Mouse (Mus musculus) retina, adult 2 months (tissue): ENCODE measurements around the gene Suco.

Experiments used
- DNase-seq: peaks from one replicate; pipeline ENCODE4 v3.0.0-alpha.2; 2012; ENCODE audit warnings: low read depth, low spot score

Gene Suco

DNA sequence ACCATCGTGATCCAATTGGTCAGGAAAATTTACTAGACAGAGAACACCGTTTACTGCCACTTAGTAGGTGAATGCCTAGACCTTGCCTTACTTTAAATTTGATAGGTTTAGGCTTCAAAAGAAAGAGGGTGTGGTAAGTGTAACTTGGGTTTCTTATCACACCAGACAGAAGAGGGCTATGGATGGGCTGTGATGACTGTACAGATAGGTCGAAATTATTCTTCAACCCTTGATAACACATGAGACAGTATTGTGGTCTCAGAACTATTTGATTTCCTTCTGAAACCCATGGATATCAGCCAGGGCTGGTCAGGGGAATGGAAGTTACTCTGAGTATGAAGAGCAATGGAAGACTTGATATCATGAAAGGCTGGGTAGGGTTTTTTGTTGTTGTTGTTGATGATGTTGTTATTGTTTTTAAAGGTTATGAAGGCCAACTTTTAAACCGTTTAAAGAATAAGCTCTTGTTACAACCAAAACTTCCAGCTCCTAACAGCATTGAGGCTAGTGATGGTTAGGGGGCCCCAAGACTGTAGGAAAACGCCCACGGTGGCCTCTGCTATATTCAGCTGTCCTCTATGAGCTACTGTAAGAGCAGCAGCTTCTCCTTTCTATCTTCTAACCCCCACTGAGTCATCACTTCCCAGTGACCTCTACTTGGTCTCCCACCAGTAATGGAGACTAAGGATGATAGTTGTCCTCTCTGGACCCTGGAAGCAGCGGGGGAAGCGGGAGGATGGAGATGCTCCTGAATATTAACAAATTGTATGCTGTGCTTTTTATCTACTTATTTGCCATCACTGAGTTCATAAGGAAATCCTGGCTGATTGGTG, 84.4 kb downstream of the Suco start:
- DNase-seq, result no peak

DNA sequence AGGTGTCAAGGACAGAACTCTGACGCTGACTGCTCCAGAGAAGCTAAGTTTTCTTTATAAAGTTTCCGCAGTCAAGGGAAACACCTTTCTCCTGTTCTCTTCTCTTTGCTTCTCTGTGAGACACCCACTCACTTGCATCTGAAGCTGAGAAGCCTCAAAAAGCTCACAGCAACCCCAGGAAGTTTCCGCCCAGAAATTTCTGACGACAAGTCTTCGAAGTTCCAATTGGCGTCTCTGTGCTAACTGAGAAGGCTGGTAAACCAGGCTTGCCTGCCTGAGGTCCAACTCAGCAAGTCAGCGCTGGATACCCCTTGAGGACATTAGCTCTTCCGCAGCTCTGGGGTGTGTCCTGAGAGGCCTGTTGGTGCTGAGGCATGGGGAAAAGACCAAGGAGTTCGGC, 88.1 kb downstream of the Suco start, which contains the start of gene Fasl:
Gene Fasl, minus strand, starts transcription at position 157 of the 400 bp plus-strand sequence.
- DNase-seq, result no peak

DNA sequence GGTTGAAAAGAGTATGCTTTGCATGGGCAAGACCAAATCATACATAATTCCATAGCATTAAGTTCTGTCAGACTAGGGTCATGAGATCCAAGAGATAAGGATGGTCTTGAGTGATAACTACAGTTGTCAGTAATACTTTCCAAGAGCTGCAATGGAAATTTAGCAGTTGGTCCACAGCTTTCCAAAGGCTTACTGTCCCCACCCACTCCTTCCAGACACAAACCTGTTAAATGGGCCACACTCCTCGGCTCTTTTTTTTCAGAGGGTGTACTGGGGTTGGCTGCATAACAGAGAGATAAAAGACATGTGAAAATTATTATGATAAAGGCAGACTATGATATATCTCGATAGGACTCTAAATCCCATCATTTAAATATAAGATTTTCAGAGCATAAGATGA, 93.8 kb downstream of the Suco start:
- DNase-seq, result no peak

DNA sequence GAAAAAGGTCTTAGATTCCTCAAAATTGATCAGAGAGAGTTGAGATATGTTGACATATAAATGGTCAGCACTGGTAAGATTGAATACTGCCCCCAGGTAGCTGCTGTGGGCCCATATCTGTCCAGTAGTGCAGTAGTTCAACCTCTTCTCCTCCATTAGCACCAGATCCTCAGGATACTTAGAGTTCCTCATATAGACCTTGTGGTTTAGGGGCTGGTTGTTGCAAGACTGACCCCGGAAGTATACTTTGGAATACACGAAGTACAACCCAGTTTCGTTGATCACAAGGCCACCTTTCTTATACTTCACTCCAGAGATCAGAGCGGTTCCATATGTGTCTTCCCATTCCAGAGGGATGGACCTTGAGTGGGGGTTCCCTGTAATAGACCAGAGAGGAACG, 94.9 kb downstream of the Suco start:
- no peak for DNase-seq

DNA sequence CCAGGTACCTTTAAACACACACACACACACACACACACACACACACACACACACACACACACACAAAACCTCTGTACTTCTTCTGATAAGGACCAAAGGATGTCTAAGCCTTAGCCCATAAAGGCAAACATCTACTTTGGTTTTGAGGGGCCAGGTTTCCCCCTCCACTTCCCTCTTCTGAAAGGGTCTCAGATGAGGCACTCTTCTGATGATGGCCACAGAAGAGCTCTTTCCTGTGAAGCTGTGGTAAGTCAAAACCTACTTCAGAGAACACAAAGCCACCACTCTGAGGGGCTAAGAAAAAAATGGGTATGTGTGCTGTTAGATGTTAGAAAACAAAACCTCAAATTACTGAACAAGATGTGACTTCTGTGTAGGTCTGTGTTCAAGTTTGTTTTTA, 97.4 kb downstream of the Suco start:
- DNase-seq, result no peak

DNA sequence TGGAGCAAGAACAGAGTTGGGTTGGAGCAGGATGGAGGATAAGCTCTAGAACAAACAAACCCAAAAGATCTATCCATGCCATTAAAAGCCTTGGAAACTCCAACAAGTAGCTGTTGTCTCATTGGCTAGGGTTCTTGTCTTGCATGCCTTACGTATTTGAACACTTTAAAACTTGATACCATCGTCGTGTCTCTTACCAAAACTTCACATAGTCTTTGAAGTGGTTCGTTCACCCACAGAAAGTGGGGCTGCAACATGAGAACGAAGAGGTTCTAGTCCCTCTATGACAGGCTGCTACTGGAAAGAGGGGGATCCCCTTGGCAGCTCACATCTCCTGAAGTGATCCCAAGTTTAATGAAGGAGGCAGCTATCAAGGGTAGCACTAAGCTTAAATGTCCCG, 101.3 kb downstream of the Suco start:
- no peak for DNase-seq

DNA sequence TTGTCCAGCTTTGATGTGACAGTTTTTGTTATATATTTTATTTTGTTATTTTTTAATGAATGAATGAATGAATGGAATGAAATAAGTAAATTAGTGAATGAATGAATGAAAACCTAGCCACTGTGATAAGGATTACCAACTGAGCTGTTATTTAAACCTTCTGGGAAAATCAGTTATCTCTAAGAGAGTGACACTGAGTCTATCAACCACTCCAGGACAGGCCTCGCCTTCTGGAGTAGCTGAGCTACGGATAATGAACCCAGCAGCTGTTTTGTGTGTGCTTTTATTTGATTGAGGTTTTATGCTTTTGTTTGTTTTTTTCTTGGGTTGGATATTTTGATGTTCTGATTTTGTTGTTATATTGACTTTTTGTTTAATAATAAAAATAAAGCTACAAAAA, 105.2 kb downstream of the Suco start:
- DNase-seq, result no peak

DNA sequence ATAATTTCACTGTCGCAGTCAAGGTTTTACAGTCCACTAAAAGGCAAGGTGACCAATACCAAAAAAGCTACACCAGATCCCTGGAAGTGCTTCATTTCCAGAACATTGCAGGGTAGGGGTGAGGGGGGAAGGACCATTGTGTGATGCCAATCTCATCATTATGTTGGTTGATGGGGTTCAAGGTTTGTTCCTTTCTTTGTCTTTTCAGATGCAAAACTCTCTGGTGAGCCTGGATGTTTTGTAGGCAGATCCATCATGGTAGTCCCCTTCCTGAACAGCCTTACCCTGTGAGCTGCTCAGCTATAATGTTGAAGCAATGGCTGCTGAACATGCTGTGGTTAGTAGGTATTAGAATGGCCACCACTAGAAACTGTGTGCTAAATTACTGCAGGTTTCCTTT, 107.2 kb downstream of the Suco start:
- no peak for DNase-seq

DNA sequence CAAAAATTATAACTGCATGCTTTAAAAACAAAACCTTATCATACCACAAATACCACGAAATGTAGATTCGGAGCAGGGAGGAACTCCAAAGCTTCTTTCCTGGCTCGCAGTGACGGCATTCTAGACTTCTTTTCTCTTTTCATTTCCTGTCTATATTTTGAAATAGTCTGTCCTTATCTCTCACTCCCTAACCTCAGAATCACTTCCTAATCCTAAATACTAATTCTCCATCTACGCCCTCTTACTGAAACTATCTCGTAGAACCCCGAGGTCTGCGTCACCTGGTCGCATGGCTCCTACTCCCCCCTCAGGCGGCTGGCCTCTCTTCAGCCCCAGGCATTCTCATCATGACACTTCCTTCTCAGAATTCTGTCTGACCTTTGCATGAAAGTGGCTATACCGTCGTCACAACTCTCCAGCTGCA, 109.4 kb downstream of the Suco start:
- no peak for DNase-seq

DNA sequence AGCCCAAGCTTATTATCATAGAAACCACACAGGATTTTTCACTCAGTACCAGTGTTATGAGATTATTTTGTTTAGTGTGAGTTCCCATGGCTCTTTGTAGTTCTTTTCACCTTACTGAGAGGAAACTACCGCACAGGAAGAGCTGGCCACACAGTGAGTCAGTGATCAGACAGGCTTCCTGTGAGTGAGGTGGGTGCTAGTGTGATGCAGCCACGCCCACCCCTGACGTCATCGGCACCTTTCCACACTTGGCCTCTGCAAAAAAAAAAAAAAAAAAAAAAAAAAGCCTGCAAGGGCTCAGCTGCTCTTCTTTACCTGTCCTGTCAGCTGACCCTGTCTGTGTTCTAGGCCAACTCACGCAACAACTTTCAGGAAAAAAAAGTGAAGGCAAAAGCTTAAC, 109.8 kb downstream of the Suco start:
- DNase-seq, result no peak
